Mouse (Mus musculus) cerebellum, postnatal 4 days (tissue): ENCODE data around the gene Bmi1.

Experiments used
- DNase-seq, 2 experiments: peaks; one replicate each; pipeline ENCODE4 v3.0.0; 2022; ENCODE audit warnings: low spot score in 2 of 2, mixed read lengths in 1 of 2

The Bmi1 gene

GRCm38 (mm10) chr2:18724462-18724861 is 47.6 kb downstream of the Bmi1 start:
- no peak for DNase-seq

- no peak for DNase-seq
These were observed 49.1 kb downstream of the Bmi1 start for GRCm38 (mm10) chr2:18725880-18726279.

GRCm38 (mm10) chr2:18731718-18732117 is 54.9 kb downstream of the Bmi1 start:
- DNase-seq, result no peak

- no peak for DNase-seq
These were observed 57.7 kb downstream of the Bmi1 start for GRCm38 (mm10) chr2:18734394-18735127.
